9 mouse cellular contexts compared by ENCODE assay signal in the genomic region with DNA sequence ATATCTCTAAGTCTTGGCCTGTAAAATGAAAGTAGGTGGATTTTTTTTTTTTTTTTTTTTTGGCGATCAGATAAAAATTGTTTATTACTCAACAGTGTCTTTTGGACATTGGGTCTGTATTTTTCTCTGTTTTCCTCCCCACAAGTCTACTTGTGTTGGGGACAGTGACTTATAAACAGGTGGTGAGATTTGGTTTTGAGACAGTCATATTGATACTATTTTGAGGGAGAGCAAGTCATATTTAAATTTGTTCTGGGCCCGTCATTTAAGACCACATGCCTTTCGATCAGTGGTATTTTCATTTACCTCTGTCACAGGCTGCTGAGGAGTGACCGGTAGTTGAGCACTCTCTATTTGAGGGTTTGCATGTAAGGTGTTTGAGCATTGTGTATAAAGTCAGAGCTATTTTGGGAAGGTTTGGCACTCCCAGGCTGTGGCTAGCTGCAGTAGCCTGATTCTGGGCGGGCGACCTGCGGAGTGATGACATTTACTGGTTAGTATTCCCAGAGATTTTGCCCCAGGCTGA. TPM values are rescaled to one million over a fixed set of nuclear protein-coding genes. Genes with fewer than 3 reads are reported as not detected.
DNase-seq lines count a peak whose midpoint lies in the region; ATAC-seq and TF ChIP-seq lines count a peak whose summit lies in the region.
"Had no signal": no experiment of that assay in that cellular context is flagged by ENCODE, and none has a peak within 500 bp of the region (broad histone marks: within the 10 kb centered on the region; RNA-seq: fewer than 3 reads in every experiment).

No protein-coding gene starts in this region.

- no peak for TF ChIP-seq CTCF in layer of hippocampus, adult 2 months (conservative IDR thresholded peaks at IDR 0.05)

- no peaks in the 10 kb centered on the region for H3K9me3 ChIP-seq in heart, embryonic 13.5 days
- H3K9me3 ChIP-seq in liver, embryonic 13.5 days (replicated peaks), result no peaks in the 10 kb centered on the region
- H3K9me3 ChIP-seq: megakaryocyte, embryonic 14.5 days had no signal

- peak overlapping the region; percentile 96 for H3K9ac ChIP-seq in heart, embryonic 13.5 days
- peak overlapping the region; percentile 15; the same call in 1 of the 2 replicates for H3K9ac ChIP-seq in liver, embryonic 13.5 days

- ATAC-seq in heart, embryonic 13.5 days (ENCODE audit: extremely low read depth, insufficient number of reproducible peaks, low FRiP score, low TSS enrichment), result no peak
- no peak for ATAC-seq in liver, embryonic 13.5 days (ENCODE audit: low read depth)

- H3K27ac ChIP-seq in layer of hippocampus, adult 2 months, result no peak overlapping the region
- H3K27ac ChIP-seq in heart, embryonic 13.5 days (replicated peaks), result peak overlapping the region; percentile 92
- H3K27ac ChIP-seq in liver, embryonic 13.5 days, result no peak overlapping the region

- peaks cover 15% of the 10 kb centered on the region for H3K36me3 ChIP-seq in heart, embryonic 13.5 days
- no peaks in the 10 kb centered on the region for H3K36me3 ChIP-seq in liver, embryonic 13.5 days

- H3K4me2 ChIP-seq in heart, embryonic 13.5 days, result peak overlapping the region; percentile 82
- peak overlapping the region; percentile 100 for H3K4me2 ChIP-seq in liver, embryonic 13.5 days

- no peaks in the 10 kb centered on the region for H3K27me3 ChIP-seq in heart, embryonic 13.5 days (replicated peaks)
- H3K27me3 ChIP-seq in liver, embryonic 13.5 days, result no peaks in the 10 kb centered on the region
- H3K27me3 ChIP-seq: megakaryocyte, embryonic 14.5 days had no signal

- WGBS in heart, embryonic 13.5 days, result 8% methylated on average over 7 of the region's 7 CpGs
- WGBS in liver, embryonic 13.5 days (ENCODE audit: insufficient replicate concordance), result 31% methylated on average over 7 of the region's 7 CpGs

- peak overlapping the region; percentile 88 for H3K4me3 ChIP-seq in layer of hippocampus, adult 2 months
- peak overlapping the region; percentile 92 for H3K4me3 ChIP-seq in heart, embryonic 13.5 days
- 0 out of 2 replicates have a peak overlapping the region, but pooled peaks have one; percentile 3 for H3K4me3 ChIP-seq in liver, embryonic 13.5 days (replicated peaks)

- peaks cover 50% of the 10 kb centered on the region for H3K4me1 ChIP-seq in heart, embryonic 13.5 days
- H3K4me1 ChIP-seq in liver, embryonic 13.5 days (replicated peaks), result peaks cover 49% of the 10 kb centered on the region

- no peak for DNase-seq in layer of hippocampus, adult 2 months (ENCODE audit: low spot score in 2 of 2)
- DNase-seq in layer of hippocampus, adult 11-12 months (ENCODE audit: low spot score), result no peak
- peak; percentile 19 for DNase-seq in embryo, embryonic 9.5 days (ENCODE audit: extremely low spot score)
- no peak for DNase-seq in liver, embryonic 13.5 days
- DNase-seq in testis, postnatal 14 days (ENCODE audit: low spot score), result no peak
- DNase-seq in thymus, postnatal 0 days (ENCODE audit: low spot score), result no peak
- no peak for DNase-seq in layer of hippocampus, postnatal 25 days (ENCODE audit: extremely low spot score in 1 of 2, low spot score in 1 of 2)

RNA-seq across cellular contexts. Expression of a gene that starts 1.5 kb away (rescaled TPM):
- 10 to 100 TPM; 33.7 to 34.5 TPM for total RNA-seq in layer of hippocampus, adult 2 months (2021)
- polyA plus RNA-seq in heart, embryonic 13.5 days (2015; fragmentation: Nextera tagmentation; extraction: Ambion mirVana), result 89.2 and 97.2 TPM in 2 replicates
- polyA plus RNA-seq in liver, embryonic 13.5 days (2015; fragmentation: Nextera tagmentation; extraction: Ambion mirVana), result 4.6 and 6.4 TPM in 2 replicates
- 11.2 and 11.4 TPM in 2 replicates for polyA plus RNA-seq in thymus, postnatal 0 days (2015; fragmentation: Nextera tagmentation; extraction: Ambion mirVana)
- total RNA-seq in layer of hippocampus, postnatal 25 days (2021), result 10 to 100 TPM; 26.8 to 47.1 TPM

RNA-seq across cellular contexts. Expression of a gene that starts 21.9 kb away (rescaled TPM):
- total RNA-seq in layer of hippocampus, adult 2 months (2021), result not detected
- polyA plus RNA-seq in heart, embryonic 13.5 days (2015; fragmentation: Nextera tagmentation; extraction: Ambion mirVana), result 0.12 TPM in 1 of 2 replicates, not detected in the other
- polyA plus RNA-seq in liver, embryonic 13.5 days (2015; fragmentation: Nextera tagmentation; extraction: Ambion mirVana), result not detected in 2 replicates
- not detected in 2 replicates for polyA plus RNA-seq in thymus, postnatal 0 days (2015; fragmentation: Nextera tagmentation; extraction: Ambion mirVana)
- total RNA-seq in layer of hippocampus, postnatal 25 days (2021), result not detected

Comparison
In these comparisons a context has a peak if more than half of its experiments do, and no peak if none do; other contexts are left out.
1. H3K4me3 ChIP-seq: peak in every context shown above with its lines; median percentile 92 in heart, embryonic 13.5 days; 88 in layer of hippocampus, adult 2 months; 3 in liver, embryonic 13.5 days.